Mouse (Mus musculus) erythroblast, embryonic 14.5 days (primary cell): Measurements from ENCODE around the gene Ptprt.

Experiments
- GATA1 ChIP-seq: IDR thresholded peaks from 2 replicates; pipeline ENCODE4 v1.6.1; 2012; ENCODE audit warnings: low read length, inconsistent platforms, mixed read lengths
- TAL1 ChIP-seq: IDR thresholded peaks from 3 replicates; pipeline ENCODE4 v1.6.1; 2012; ENCODE audit warnings: low read length, inconsistent platforms, mixed read lengths

GRCm38 (mm10) chr2:162349047-162349446, 311.9 kb downstream of the Ptprt start:
- TF ChIP-seq GATA1 = no peak
- TF ChIP-seq TAL1 = no peak
